Mouse (Mus musculus) spleen, adult 2 months (tissue): ENCODE data around the gene Gna14.

Experiments used
- CTCF ChIP-seq: fragments of 200-500 bp; IDR thresholded peaks from 2 replicates; pipeline ENCODE4 v1.5.1; 2011; ENCODE audit warnings: mild to moderate bottlenecking, inconsistent platforms; ENCODE audit not compliant: insufficient read depth, insufficient read length, insufficient replicate concordance; ENCODE audit errors: extremely low read depth
- POLR2A ChIP-seq: fragments of 200-500 bp; IDR thresholded peaks from 2 replicates; pipeline ENCODE4 v1.6.1; 2011; ENCODE audit warnings: low read depth, low read length, inconsistent platforms

GRCm38 (mm10) chr19:16464730-16465129 is 29.2 kb downstream of the Gna14 start:
- TF ChIP-seq CTCF = no peak
- no peak for TF ChIP-seq POLR2A
